Comparison of ENCODE assay signal across 26 mouse cellular contexts in the genomic region with DNA sequence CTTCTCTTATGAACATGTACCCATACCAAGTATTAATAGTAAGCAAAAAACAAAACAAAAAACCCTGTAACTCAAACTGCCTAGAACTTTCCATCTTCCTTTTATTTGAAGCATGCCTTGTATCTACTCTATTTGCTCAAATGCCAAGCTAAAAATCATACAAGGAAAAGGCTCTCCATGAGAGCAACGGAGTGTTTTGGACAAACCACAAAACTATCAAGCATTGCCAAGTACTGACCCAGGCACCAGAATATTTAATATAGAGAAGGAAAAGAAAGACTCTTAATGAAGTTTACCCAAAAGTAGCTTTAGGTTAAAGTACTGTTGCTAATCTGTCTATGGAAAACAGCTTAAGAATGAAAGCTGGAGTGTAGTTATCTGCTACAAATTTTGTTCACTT.
"Had no signal": no experiment of that assay in that cellular context is flagged by ENCODE, and none has a peak within 500 bp of the region (broad histone marks: within the 10 kb centered on the region; RNA-seq: fewer than 3 reads in every experiment).

No protein-coding gene starts in this region.

- H3K4me3 ChIP-seq: gastrocnemius, adult 2 months; heart, embryonic 13.5 days; heart, embryonic 15.5 days; hindbrain, embryonic 10.5 days; hindbrain, embryonic 12.5 days; layer of hippocampus, adult 2 months; left cerebral cortex, adult 2 months; limb, embryonic 13.5 days; limb, embryonic 15.5 days; liver, embryonic 12.5 days had no signal

- H3K4me2 ChIP-seq: heart, embryonic 11.5 days; heart, embryonic 13.5 days; heart, embryonic 15.5 days; hindbrain, embryonic 12.5 days; hindbrain, embryonic 14.5 days; limb, embryonic 13.5 days; limb, embryonic 15.5 days; liver, embryonic 12.5 days had no signal

- DNase-seq: gastrocnemius, adult 2 months; gastrocnemius, postnatal 10 days; gastrocnemius, postnatal 25 days; heart, adult 18-20 months; heart, postnatal 10 days; heart, postnatal 4 days; kidney, adult 11 months; kidney, adult 8-10 months; kidney, postnatal 10 days; kidney, postnatal 25 days; kidney, postnatal 4 days; left cerebral cortex, postnatal 4 days had no signal

- H3K9ac ChIP-seq: heart, embryonic 13.5 days; heart, embryonic 15.5 days; hindbrain, embryonic 12.5 days; hindbrain, embryonic 14.5 days; limb, embryonic 13.5 days; limb, embryonic 15.5 days; liver, embryonic 12.5 days; liver, embryonic 14.5 days had no signal

- H3K27me3 ChIP-seq: heart, embryonic 13.5 days; heart, embryonic 15.5 days; hindbrain, embryonic 12.5 days; limb, embryonic 13.5 days; limb, embryonic 15.5 days; liver, embryonic 12.5 days had no signal

- H3K9me3 ChIP-seq: heart, embryonic 13.5 days; heart, embryonic 15.5 days; hindbrain, embryonic 10.5 days; hindbrain, embryonic 12.5 days; limb, embryonic 13.5 days; limb, embryonic 15.5 days; liver, embryonic 12.5 days had no signal

- ATAC-seq: hindbrain, embryonic 16.5 days; intestine, embryonic 16.5 days; liver, embryonic 12.5 days had no signal

- H3K27ac ChIP-seq: gastrocnemius, adult 2 months; heart, embryonic 13.5 days; heart, embryonic 15.5 days; hindbrain, embryonic 10.5 days; hindbrain, embryonic 12.5 days; hindbrain, embryonic 14.5 days; layer of hippocampus, adult 2 months; left cerebral cortex, adult 2 months; limb, embryonic 13.5 days; limb, embryonic 15.5 days; liver, embryonic 12.5 days; liver, embryonic 14.5 days had no signal
